Mouse (Mus musculus) heart, embryonic 15.5 days (tissue): Measurements from ENCODE around the gene Npr1. TPM values are rescaled to one million over a fixed set of nuclear protein-coding genes. Genes with fewer than 3 reads are reported as not detected.

Experiments used
- ATAC-seq: fragments of 200-750 bp; cut with Nextera tagmentation; replicated peaks from 2 replicates; pipeline ENCODE4 v1.8.0; 2017; ENCODE audit warnings: low read depth, moderate TSS enrichment; ENCODE audit not compliant: insufficient number of reproducible peaks, insufficient read depth, low FRiP score
- H3K27ac ChIP-seq: fragments of 300-500 bp; sonication (generic); 2 replicates; pipeline ENCODE4 v1.5.1; 2015; ENCODE audit warnings: mild to moderate bottlenecking, inconsistent platforms
- H3K27me3 ChIP-seq: fragments of 300-500 bp; sonication (generic); 2 replicates; pipeline ENCODE4 v1.6.1; 2015; ENCODE audit warnings: inconsistent platforms
- H3K36me3 ChIP-seq: fragments of 300-500 bp; sonication (generic); 2 replicates; pipeline ENCODE4 v1.6.1; 2015; ENCODE audit warnings: mild to moderate bottlenecking, inconsistent platforms
- H3K4me1 ChIP-seq: fragments of 300-500 bp; sonication (generic); replicated peaks from 2 replicates; pipeline ENCODE4 v1.6.1; 2015; ENCODE audit warnings: inconsistent platforms
- H3K4me2 ChIP-seq: fragments of 300-500 bp; sonication (generic); 2 replicates; pipeline ENCODE4 v1.6.1; 2015; ENCODE audit warnings: inconsistent platforms, mild to moderate bottlenecking, moderate library complexity
- H3K4me3 ChIP-seq: fragments of 300-500 bp; sonication (generic); 2 replicates; pipeline ENCODE4 v1.5.1; 2015; ENCODE audit warnings: mild to moderate bottlenecking, inconsistent platforms
- H3K9ac ChIP-seq: fragments of 300-500 bp; sonication (generic); 2 replicates; pipeline ENCODE4 v1.6.1; 2015; ENCODE audit warnings: mild to moderate bottlenecking, inconsistent platforms
- H3K9me3 ChIP-seq: fragments of 300-500 bp; sonication (generic); replicated peaks from 2 replicates; pipeline ENCODE4 v1.6.1; 2016; ENCODE audit warnings: inconsistent platforms
- WGBS: fragments of 180-500 bp; shearing (Covaris S2); methylation state at CpG from one replicate; pipeline ENCODE4 v1.1.7; 2015; ENCODE audit warnings: mixed read lengths; 5-methylcytosine and 5-hydroxymethylcytosine counted together
- polyA plus RNA-seq: library from polyadenylated mRNA; unstranded; fragments of >200 nt; fragmentation: Nextera tagmentation; extraction: Ambion mirVana; gene quantifications from 2 replicates; pipeline ENCODE4 v1.2.1, GENCODE M21; 2015

Npr1 gene
- polyA plus RNA-seq, 1 experiment from 2014 or later, result 10.1 TPM

DNA sequence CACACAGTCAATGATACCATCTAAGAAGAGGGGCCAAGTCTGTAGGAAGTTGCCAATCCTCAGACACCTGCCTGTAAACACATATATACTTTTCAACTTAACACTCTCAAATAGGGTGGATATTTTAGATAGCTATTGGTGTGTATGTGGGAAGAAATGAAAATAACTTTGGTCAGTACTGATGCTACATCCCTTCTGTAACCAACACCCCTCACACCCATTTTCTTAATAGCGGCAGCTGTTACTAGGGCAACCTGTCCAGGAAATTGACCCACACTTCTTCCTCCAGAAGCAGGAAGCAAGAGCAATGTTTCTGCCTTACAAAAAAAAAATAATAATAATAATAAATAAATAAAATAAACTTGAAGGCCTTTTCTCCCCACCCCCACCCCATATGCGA lies 33.3 kb downstream of the Npr1 start:
- Histone ChIP-seq H3K9ac (peak overlapping the region; percentile 92), H3K27me3 (no peaks in the 10 kb centered on the region), H3K4me1 (peaks cover 33% of the 10 kb centered on the region), H3K4me2 (peak overlapping the region; percentile 90), H3K27ac (peak overlapping the region; percentile 97), H3K9me3 (no peaks in the 10 kb centered on the region), H3K4me3 (peak overlapping the region; percentile 81), H3K36me3 (no peaks in the 10 kb centered on the region; the same call in 1 of the 2 replicates)
- ATAC-seq, result no peak
- WGBS, result 9% methylated on average over 2 of the region's 2 CpGs

DNA sequence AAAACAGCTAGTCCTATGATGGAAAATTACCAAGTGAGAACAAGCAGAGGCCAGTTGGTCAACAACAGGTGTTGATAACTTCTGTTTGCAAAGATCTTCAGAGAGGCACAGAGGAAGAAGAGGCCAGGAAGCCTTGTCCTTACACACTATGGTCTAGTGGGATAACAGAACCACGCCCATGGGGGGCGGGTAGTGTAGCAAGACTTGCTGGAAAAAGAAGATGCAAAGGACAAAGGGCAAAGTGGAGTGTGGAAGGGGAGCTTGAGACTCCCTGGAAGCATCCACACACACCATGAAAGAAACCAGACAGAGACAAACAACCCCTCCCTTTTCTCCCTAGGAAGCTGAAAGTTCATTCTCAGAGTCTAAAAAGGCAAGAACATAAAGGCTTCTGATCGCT lies 36.1 kb downstream of the Npr1 start:
- Histone ChIP-seq H3K27me3 (no peaks in the 10 kb centered on the region), H3K4me3 (no peak overlapping the region), H3K9me3 (no peaks in the 10 kb centered on the region), H3K9ac (no peak overlapping the region), H3K4me1 (peaks cover 33% of the 10 kb centered on the region), H3K36me3 (no peaks in the 10 kb centered on the region; the same call in 1 of the 2 replicates), H3K27ac (no peak overlapping the region), H3K4me2 (no peak overlapping the region)
- ATAC-seq, result no peak
- 84% methylated on average over 3 of the region's 3 CpGs for WGBS

DNA sequence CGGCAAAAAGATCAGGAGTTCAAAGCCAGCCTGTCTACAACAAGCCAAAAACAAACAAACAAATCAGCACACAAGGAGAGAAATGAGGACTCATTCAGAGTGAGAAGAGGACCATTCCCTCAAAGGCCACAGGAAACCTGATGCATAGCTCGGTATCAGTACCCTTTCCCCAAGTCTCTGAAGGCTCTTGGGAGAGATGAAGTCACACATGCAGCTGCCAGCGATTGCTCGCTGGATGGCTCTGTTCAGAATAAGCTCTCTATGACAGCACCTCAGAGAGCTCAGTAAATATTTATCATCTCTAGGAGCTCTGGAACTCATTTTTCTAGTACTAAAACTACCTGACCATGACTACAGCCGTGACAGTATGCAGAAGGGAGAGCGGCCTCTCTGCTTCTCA lies 37.5 kb downstream of the Npr1 start:
- Histone ChIP-seq H3K9me3 (no peaks in the 10 kb centered on the region), H3K36me3 (peaks cover 11% of the 10 kb centered on the region), H3K4me1 (peaks cover 31% of the 10 kb centered on the region), H3K27me3 (no peaks in the 10 kb centered on the region), H3K9ac (no peak overlapping the region), H3K4me2 (no peak overlapping the region), H3K27ac (no peak overlapping the region), H3K4me3 (no peak overlapping the region)
- ATAC-seq, result no peak
- WGBS, result 76% methylated on average over 6 of the region's 6 CpGs

DNA sequence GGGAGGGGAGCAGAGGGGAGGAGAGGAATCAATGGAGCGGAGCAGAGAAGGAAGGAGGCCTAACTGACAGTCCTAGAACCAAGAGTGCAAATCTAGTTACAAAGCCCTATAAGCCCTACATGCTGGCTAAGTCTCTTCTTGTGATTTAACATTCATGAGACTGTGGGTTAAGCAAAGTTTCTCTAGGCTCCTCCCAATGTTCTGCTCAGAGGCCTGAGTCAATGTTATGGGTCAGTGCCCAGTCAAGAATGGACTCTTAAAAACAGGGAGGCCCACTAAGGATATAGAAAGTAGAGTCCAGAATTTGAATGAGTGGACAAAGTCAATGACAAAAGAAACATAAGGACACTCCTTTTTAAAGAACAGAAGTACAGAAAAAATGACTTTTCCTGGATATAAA lies 38.1 kb downstream of the Npr1 start:
- Histone ChIP-seq H3K9ac (no peak overlapping the region), H3K27me3 (no peaks in the 10 kb centered on the region), H3K4me2 (no peak overlapping the region), H3K4me3 (no peak overlapping the region), H3K27ac (no peak overlapping the region), H3K4me1 (peaks cover 31% of the 10 kb centered on the region), H3K36me3 (peaks cover 17% of the 10 kb centered on the region), H3K9me3 (no peaks in the 10 kb centered on the region)
- WGBS, result 90% methylated on average over 1 of the region's 1 CpGs
- no peak for ATAC-seq

DNA sequence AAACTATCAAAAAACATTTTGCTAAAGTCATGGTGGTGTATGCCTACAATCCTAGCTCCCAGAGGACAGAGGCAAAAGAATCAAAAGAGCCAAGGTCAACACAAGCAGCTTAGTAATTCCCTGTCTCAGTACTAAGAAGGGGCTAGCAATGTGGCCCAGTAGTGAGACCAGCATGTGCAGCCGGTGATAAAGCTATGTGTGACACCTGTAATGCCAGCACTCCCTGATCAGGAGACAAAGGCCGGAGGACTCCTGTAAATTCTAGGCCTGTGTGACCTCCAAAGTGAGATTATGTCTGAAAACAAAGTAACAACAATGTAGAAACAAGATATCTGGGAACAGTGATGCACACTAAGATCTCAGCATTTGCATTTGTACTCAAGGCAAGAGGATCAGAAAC lies 40.2 kb downstream of the Npr1 start:
- no peak for ATAC-seq

DNA sequence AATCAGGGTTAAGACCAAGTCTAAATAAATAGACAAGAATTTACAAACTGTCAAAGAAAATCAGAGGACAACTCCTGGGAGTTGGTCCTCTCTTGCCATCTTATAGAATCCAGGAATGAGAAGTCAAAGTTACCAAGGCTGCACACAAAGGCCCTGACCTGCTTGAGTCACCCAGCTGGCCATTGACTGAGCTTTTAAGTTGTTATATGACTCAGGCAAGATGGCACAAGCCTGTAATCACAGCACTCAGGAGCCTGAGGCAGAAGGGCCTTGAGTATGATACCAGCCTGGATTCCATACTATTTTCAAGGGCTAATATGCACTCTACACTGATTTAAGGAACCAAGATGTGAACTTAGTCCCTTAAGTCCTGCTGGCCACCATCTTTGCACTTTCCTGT lies 42.1 kb downstream of the Npr1 start:
- no peaks in the 10 kb centered on the region for H3K27me3 ChIP-seq
- no peak for ATAC-seq
- H3K4me1 ChIP-seq, result peaks cover 8% of the 10 kb centered on the region; the same call in 1 of the 2 replicates
- H3K9ac ChIP-seq, result no peak overlapping the region
- no peak overlapping the region for H3K4me2 ChIP-seq
- H3K9me3 ChIP-seq, result no peaks in the 10 kb centered on the region
- H3K36me3 ChIP-seq, result peaks cover 39% of the 10 kb centered on the region
- no peak overlapping the region for H3K4me3 ChIP-seq
- no peak overlapping the region for H3K27ac ChIP-seq

More for the DNA sequence above, 40.2 kb downstream of the Npr1 start:
- Histone ChIP-seq H3K4me3 (no peak overlapping the region), H3K27ac (no peak overlapping the region), H3K27me3 (no peaks in the 10 kb centered on the region), H3K4me1 (peaks cover 14% of the 10 kb centered on the region), H3K4me2 (no peak overlapping the region), H3K9me3 (no peaks in the 10 kb centered on the region), H3K36me3 (peaks cover 28% of the 10 kb centered on the region), H3K9ac (no peak overlapping the region)
- 85% methylated on average over 2 of the region's 2 CpGs for WGBS

DNA sequence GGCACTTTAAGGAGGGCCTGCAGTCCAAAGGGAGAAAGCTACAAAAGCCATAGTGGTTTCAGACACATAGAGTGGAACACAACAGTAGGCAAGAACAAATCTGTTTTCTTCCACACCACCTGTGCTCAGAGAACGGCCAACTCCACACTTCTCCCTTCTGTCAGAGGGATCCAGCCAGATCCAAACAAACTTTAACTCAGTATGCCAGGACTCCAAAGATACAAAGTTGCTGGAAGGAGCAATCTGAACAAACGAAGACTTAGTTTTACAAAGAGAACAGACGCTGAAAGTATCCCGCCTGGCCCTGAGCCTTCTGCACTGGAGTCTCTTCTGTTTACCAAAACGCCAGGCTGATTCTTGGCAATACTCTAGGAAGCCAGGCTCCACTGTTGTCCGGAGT lies 45.0 kb downstream of the Npr1 start:
- Histone ChIP-seq H3K36me3 (peaks cover 62% of the 10 kb centered on the region), H3K9me3 (no peaks in the 10 kb centered on the region), H3K27ac (no peak overlapping the region), H3K4me2 (no peak overlapping the region), H3K9ac (no peak overlapping the region), H3K27me3 (no peaks in the 10 kb centered on the region), H3K4me1 (no peaks in the 10 kb centered on the region), H3K4me3 (no peak overlapping the region)
- 87% methylated on average over 6 of the region's 6 CpGs for WGBS
- no peak for ATAC-seq

DNA sequence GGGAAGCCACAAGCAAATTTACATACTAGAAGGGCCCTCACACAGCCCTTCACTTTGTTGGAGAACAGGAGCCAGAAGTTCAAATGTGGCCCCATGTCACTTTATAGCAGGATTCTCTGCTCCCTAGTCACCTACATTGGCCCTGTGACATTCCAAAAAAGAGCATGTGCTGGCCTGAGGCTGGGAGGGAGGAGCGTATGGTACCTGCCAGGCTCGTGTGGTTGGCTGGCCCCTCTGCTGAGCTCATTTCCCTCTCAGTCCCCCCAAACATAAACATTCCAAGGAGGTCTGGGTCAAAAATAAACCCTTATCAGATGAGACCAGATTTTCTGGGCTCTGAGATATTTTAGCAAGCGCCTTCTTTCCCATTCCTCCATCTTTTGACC lies 52.7 kb downstream of the Npr1 start:
- Histone ChIP-seq H3K4me3 (no peak overlapping the region), H3K36me3 (peaks cover 74% of the 10 kb centered on the region)
- ATAC-seq, result no peak

DNA sequence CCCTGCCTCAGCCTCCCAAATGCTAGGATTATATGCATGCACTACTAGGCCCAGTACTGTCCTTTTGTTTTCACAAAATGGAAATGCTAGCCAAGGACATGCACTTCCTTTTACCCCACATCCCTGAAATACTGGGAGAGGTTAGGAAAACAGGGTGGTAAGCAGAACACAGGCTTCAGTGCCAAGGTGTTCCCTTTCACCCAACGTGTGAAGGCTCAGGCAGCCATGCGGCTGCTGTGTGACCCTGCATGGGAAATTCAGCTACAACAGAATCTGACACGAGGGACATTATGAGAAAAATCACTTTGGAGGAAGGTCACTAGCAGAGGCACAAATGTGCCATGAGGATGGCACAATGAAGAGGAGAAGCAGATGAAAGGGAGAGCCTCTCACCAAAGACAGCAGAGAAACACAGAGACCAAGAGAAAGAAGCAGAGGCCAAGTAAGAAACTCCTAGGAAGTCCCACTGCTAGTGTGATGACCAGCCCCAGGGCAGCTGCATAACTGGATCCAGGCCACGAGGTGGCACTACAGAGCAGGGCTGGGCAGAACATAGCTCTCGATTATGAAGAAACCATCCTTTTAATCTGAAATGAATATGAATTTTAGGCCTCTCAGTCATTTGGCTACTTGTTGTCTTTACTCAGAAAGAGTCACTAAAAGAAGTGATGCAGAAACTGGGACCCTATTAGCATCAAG lies 53.2 kb downstream of the Npr1 start:
- no peak overlapping the region for H3K4me3 ChIP-seq
- H3K9me3 ChIP-seq, result no peaks in the 10 kb centered on the region
- H3K4me1 ChIP-seq, result no peaks in the 10 kb centered on the region
- H3K27ac ChIP-seq, result no peak overlapping the region
- ATAC-seq, result no peak
- H3K4me2 ChIP-seq, result no peak overlapping the region
- H3K36me3 ChIP-seq, result peaks cover 77% of the 10 kb centered on the region
- WGBS, result 42% methylated on average over 5 of the region's 5 CpGs
- no peak overlapping the region for H3K9ac ChIP-seq
- no peaks in the 10 kb centered on the region for H3K27me3 ChIP-seq

More for the DNA sequence above, 52.7 kb downstream of the Npr1 start:
- no peaks in the 10 kb centered on the region for H3K27me3 ChIP-seq
- 43% methylated on average over 3 of the region's 3 CpGs for WGBS
- H3K9ac ChIP-seq, result no peak overlapping the region
- no peak overlapping the region for H3K27ac ChIP-seq
- no peaks in the 10 kb centered on the region for H3K9me3 ChIP-seq
- H3K4me2 ChIP-seq, result no peak overlapping the region
- H3K4me1 ChIP-seq, result no peaks in the 10 kb centered on the region

DNA sequence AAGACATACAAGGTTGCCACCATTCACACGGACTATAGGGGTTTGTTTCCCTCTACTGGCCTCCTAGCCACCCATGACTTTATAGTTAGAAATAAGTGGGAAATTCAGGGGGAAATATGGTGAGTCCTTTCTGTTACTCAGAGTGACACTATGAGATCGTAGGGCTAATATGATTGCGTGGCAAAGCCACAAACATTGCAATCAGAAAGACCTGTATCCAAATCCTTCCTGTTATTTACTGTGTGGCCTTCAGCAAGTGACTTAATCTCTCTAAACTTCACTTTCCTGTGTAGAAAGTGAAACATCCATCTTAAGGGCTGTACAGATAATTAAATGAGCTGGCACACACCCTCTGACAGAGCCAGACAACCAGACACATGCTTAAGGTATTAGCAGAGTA lies 56.9 kb downstream of the Npr1 start:
- Histone ChIP-seq H3K36me3 (peaks cover 84% of the 10 kb centered on the region), H3K4me2 (no peak overlapping the region), H3K27ac (no peak overlapping the region), H3K9ac (no peak overlapping the region), H3K9me3 (no peaks in the 10 kb centered on the region), H3K4me3 (no peak overlapping the region), H3K4me1 (no peaks in the 10 kb centered on the region), H3K27me3 (no peaks in the 10 kb centered on the region)
- no peak for ATAC-seq
- 85% methylated on average over 3 of the region's 3 CpGs for WGBS

DNA sequence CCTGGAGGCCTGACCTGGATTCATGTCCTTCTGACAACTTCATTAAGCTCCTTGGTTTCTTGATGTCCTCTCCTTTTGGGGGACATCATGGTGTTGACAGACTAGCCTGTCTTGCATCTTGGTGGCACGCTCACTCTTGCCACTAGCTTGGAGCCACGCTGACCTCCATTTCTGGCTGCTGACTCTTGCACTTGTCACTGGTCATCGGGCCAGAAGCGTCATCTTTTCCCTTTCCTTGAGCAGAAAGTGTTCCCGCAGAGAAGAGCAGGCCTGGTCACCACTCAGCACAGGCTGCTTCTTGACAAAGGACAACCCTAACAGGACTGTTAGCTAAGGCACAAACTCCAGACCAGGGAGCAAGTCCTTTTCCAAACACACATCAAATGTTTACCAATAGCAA lies 59.3 kb downstream of the Npr1 start:
- H3K4me2 ChIP-seq, result no peak overlapping the region

DNA sequence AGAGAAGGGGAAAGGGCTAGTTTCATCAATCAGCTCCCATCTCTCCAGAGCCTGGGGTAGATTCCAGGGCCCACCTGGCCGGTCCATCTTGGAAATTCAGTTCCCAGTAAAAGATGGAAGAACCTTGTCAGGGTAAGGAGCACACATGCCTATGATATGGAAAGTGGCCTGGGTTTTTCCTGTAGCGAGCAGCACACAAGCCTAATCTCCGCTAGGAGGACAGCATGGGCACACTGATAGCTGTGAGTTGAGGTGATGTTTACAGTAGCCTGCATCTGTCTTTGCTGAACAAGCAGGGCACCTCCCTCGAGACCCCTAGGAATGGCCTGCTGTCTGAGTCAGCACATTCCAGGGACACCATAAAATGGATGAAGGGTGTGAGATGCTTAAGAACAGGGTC lies 61.1 kb downstream of the Npr1 start:
- H3K27ac ChIP-seq, result no peak overlapping the region
- H3K36me3 ChIP-seq, result peaks cover 95% of the 10 kb centered on the region
- ATAC-seq, result no peak
- H3K9me3 ChIP-seq, result no peaks in the 10 kb centered on the region
- 71% methylated on average over 4 of the region's 4 CpGs for WGBS
- H3K4me2 ChIP-seq, result no peak overlapping the region
- no peaks in the 10 kb centered on the region for H3K27me3 ChIP-seq
- no peak overlapping the region for H3K4me3 ChIP-seq
- H3K9ac ChIP-seq, result no peak overlapping the region
- no peaks in the 10 kb centered on the region for H3K4me1 ChIP-seq

More for the DNA sequence above, 59.3 kb downstream of the Npr1 start:
- peaks cover 94% of the 10 kb centered on the region for H3K36me3 ChIP-seq
- WGBS, result 94% methylated on average over 5 of the region's 5 CpGs
- ATAC-seq, result no peak
- no peak overlapping the region for H3K27ac ChIP-seq
- H3K27me3 ChIP-seq, result no peaks in the 10 kb centered on the region
- H3K9ac ChIP-seq, result no peak overlapping the region
- no peaks in the 10 kb centered on the region for H3K4me1 ChIP-seq
- H3K9me3 ChIP-seq, result no peaks in the 10 kb centered on the region
- H3K4me3 ChIP-seq, result no peak overlapping the region
